Mouse (Mus musculus) cortical plate, adult 2 months (tissue): ENCODE results near the gene Acpp. TPM values are rescaled to one million over a fixed set of nuclear protein-coding genes. Genes with fewer than 3 reads are reported as not detected.
"Not testable (repeated sequence)": the region's sequence is repeated elsewhere in the genome, so short reads cannot be mapped to it uniquely, and the experiment has no call there.

Experiments used
- H3K27ac ChIP-seq: fragments of 200-500 bp; 2 replicates; pipeline ENCODE4 v1.5.1; 2012; ENCODE audit warnings: low read length, control low read depth, inconsistent platforms; ENCODE audit not compliant: insufficient read depth
- H3K4me1 ChIP-seq: fragments of 200-500 bp; 2 replicates; pipeline ENCODE4 v1.6.1; 2011; ENCODE audit warnings: low read length; ENCODE audit not compliant: control insufficient read depth, insufficient read depth
- H3K4me3 ChIP-seq: fragments of 200-500 bp; 2 replicates; pipeline ENCODE4 v1.5.1; 2011; ENCODE audit warnings: mild to moderate bottlenecking, low read length, control low read depth; ENCODE audit not compliant: insufficient read depth
- CTCF ChIP-seq: fragments of 200-500 bp; IDR thresholded peaks from 2 replicates; pipeline ENCODE4 v1.5.1; 2011; ENCODE audit warnings: mild to moderate bottlenecking, control low read depth, low read length; ENCODE audit not compliant: insufficient read depth; ENCODE audit errors: extremely low read depth
- POLR2A ChIP-seq: fragments of 200-500 bp; IDR thresholded peaks from 2 replicates; pipeline ENCODE4 v1.6.1; 2011; ENCODE audit warnings: mild to moderate bottlenecking, low read length, control low read depth; ENCODE audit not compliant: insufficient read depth; ENCODE audit errors: extremely low read depth
- polyA plus RNA-seq: library from polyadenylated mRNA; depleted of rRNA; stranded (reverse); fragments of >200 nt; gene quantifications from 2 replicates; pipeline ENCODE4 v1.2.3, GENCODE M21; 2012; rRNA removed

The Acpp gene
- polyA plus RNA-seq = 0.09 and 0.17 TPM in 2 replicates

DNA sequence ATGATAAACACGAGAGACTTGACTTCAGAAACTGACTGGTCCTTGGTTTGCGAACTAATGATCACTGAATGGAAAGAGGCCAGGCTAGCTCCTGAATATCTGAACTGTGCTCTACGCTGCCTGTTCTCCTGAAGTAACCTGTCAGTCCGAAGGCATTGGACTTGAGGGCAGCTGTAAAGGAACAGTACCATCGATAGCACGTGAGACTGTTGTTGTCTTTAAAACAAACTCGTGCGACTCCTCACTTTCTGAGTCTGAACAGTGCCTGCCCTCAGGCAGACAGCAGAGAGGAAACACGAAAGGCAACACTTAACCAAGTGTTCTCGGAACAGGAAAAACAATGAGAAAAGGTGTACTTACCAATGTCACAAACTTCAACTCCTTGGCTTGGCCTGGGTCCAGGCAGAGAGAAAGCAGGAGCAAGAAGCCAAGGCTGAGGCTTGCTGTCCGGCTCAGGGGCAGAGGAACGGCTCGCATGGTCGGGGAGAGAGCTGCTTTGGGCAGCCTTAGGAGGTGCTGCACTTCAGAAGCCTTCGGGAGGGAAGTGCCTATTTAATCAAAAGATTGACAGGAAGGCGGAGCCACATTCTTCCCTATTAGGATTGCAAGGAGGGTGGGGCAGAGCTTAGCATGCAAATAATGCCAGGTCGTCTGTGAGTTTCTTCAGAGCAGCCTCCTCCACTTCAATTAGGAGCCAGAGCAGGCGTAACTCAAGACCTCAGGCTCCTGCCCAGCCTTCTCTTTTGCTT, at the start of gene Acpp:
Gene Acpp, minus strand, starts transcription at position 566 of the 749 bp plus-strand sequence.
- H3K4me1 ChIP-seq = no peaks in the 10 kb centered on the region
- H3K4me3 ChIP-seq = no peak within 1 kb of the TSS
- TF ChIP-seq CTCF (no peak), POLR2A (no peak)
- no peak within 1 kb of the TSS for H3K27ac ChIP-seq

- TF ChIP-seq POLR2A (no peak), CTCF (no peak)
- H3K27ac ChIP-seq = no peak overlapping the region
Observed at GRCm38 (mm10) chr9:104382571-104383170, 45.1 kb upstream of the Acpp start.

DNA sequence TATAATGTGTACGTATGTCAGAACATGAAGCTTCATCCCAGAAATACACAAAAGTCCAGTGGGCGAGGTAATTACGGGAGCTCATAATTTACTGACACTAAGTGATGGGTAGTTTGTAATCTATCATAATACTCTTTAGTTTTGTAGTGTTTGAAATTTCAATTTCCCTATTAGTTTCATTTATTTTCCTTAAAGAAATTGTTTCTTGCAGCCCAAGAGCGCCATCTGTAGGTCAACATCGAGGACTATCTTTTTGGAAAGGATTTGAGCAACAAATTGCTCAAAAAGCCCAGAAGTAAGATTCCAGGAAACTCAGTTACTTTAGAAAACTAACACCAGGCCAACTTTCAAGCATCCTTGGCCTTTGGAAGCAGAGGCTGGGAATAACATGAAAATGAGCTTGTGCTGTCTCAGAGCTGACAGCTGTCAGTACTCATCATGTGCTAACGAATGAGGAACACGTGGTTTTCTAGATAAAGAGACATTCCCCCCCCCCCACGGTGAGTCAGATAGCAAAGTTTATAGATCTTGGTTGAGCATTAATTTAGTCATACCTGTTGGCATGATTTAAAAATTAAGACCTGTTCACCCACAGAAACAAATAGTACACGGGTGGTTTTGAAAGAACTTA, 42.1 kb upstream of the Acpp start:
- H3K27ac ChIP-seq = no peak overlapping the region
- peak; percentile 55; the same call in 1 of the 2 replicates for TF ChIP-seq CTCF
- TF ChIP-seq POLR2A = no peak
- H3K4me1 ChIP-seq = no peaks in the 10 kb centered on the region
- no peak overlapping the region for H3K4me3 ChIP-seq

More at GRCm38 (mm10) chr9:104382571-104383170, 45.1 kb upstream of the Acpp start:
- Histone ChIP-seq H3K4me3 (no peak overlapping the region), H3K4me1 (no peaks in the 10 kb centered on the region)

DNA sequence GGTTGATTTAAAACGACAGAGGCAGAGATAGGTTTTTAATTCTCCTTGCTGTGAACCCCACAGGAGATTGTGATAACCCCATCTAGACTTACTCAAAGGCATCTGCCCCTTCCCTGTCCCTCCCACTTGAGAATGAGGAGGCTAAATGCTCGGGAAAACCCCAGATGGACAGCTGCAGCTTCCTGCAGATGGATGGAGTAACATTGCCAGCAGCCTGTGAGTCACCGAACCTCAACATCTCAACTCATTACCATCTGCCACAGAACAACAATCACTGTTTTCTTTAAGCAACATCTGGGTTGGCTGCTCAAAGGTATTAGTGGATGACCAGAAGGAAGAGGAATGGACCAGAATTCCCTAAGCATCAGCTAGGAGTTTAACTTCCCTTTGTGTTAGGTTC, 38.0 kb upstream of the Acpp start:
- Histone ChIP-seq H3K4me3 (no peak overlapping the region), H3K4me1 (no peaks in the 10 kb centered on the region), H3K27ac (no peak overlapping the region)
- TF ChIP-seq CTCF (no peak), POLR2A (no peak)

DNA sequence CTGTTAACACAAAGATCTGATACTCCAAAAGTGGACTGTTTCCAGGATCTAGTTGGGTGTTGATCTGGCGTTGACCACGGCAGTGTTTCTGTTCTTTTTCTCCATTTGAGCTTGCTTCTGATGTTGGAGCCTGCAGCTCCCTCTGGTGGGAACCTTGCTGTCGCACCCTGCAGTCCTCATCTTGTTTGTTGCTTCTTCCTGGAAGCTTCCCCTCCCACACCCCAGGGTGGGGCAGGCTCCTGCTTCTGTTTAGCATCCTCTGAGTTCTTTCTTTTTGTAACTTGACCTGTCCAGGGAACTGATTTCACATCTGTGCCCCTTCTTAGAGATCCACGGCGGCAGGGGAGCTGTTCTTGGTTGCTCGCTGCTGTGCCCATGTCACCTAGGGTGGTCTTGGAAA, 35.7 kb upstream of the Acpp start:
- H3K4me1 ChIP-seq = no peaks in the 10 kb centered on the region

GRCm38 (mm10) chr9:104366983-104367382, 29.4 kb upstream of the Acpp start:
- Histone ChIP-seq H3K4me1 (no peaks in the 10 kb centered on the region), H3K27ac (no peak overlapping the region), H3K4me3 (no peak overlapping the region)
- TF ChIP-seq CTCF (no peak), POLR2A (no peak)

More for the DNA sequence above, 35.7 kb upstream of the Acpp start:
- Histone ChIP-seq H3K27ac (no peak overlapping the region), H3K4me3 (no peak overlapping the region)
- TF ChIP-seq POLR2A (no peak), CTCF (peak; percentile 88)

DNA sequence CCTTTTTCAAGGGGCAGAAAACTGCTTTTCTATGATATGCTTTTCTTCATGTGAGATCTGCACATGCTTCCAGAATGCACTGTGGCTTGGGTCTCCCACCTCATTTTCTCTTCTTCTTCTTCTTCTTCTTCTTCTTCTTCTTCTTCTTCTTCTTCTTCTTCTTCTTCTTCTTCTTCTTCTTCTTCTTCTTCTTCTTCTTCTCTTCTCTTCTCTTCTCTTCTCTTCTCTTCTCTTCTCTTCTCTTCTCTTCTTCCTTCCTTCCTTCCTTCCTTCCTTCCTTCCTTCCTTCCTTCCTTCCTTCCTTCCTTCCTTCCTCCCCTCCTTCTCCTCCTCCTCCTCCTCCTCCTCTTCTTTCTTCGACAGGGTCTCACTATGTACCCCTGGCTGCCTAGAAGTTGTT, 24.4 kb upstream of the Acpp start:
- not testable (repeated sequence) for H3K4me1 ChIP-seq, H3K27ac ChIP-seq, H3K4me3 ChIP-seq

DNA sequence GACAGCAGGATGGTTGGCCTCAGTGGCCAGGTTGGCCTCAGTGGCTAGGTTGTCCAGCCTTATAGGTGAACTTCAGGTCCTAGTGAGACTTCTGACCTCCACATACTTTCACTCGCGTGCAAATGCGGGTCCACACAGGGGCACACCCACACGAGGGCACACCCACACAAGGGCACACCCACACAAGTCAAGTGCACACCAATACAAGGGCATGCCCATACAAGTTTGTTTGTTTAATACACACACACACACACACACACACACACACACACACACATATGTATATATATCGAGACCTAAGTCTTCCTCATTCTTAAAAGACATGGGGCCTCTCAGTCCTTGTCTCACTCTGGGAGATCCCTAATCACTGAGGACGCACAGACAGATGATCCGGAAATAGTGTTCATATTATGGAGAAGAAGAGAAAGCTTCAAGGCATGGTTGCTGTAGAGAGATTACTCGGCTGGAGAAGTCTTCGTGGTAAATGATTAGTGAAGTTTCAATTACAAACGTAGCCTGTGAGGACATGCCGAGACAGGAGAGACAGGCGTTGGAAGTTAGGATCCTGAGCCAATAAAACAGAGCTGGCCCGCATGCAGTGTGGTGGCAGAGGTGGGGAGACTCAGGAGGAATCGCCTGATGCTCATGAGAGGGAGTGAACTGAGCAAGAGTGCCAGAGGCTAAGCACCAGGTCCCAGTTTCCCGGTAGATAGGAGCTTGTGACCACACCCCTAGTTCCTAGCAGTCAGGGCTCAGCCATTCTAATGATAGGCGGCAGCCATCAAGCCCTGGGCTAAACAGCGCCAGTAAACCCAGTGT, 23.7 kb upstream of the Acpp start:
- Histone ChIP-seq H3K27ac (no peak overlapping the region), H3K4me3 (no peak overlapping the region), H3K4me1 (no peaks in the 10 kb centered on the region)
- TF ChIP-seq POLR2A (no peak), CTCF (no peak)

- no peak for TF ChIP-seq POLR2A
- no peak for TF ChIP-seq CTCF
- Histone ChIP-seq H3K4me1 (no peaks in the 10 kb centered on the region), H3K27ac (no peak overlapping the region), H3K4me3 (no peak overlapping the region)
Observed at GRCm38 (mm10) chr9:104360389-104360788, 22.8 kb upstream of the Acpp start.
